Mouse (Mus musculus) hindlimb bud, embryonic 11.5 days (tissue): Measurements from ENCODE around the gene Pias3.
"Not testable (repeated sequence)": the region's sequence is repeated elsewhere in the genome, so short reads cannot be mapped to it uniquely, and the experiment has no call there.

Experiments
- DNase-seq: peaks from one replicate; pipeline ENCODE4 v3.0.0-alpha.2; 2012; ENCODE audit warnings: low read depth, low spot score; ENCODE audit errors: extremely low spot score

Pias3 gene

GRCm38 (mm10) chr3:96727828-96728633 lies 31.8 kb downstream of the Pias3 start:
- no peak for DNase-seq

DNA sequence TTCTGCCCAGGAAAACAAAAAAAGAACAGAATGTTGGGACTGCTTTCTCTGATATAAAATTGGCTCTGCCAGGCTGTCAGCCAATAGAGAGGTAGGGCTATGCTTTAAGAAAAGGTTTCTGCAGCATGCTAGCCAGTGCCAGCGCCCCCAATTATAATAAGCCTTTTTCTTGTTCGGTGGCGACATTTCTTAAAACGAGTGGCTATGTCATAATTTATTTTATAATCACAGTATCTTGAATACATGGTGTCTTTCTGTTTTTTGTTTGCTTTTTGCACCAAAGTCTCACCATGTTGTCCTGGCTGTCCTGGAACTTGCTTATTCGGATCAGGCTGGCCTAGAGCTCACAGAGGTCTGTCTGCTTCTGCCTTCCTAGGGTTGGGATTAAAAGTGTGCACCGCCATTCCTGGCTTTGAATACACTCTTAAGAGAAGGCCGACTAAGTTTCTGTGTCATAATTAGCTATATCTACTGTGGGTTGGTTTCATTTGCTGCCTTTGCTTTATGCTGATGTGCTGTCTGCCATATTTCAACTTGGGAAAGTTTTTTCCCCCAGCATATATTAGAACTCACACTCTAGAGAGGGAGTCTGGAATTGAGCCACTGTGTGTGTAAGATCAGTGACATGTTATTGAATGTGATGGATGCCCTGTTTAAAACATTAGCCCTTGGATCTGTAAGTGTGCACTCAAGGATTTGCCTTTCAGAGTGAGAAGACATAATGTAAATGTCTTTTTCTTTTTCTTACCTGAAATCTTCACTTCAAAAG lies 32.6 kb downstream of the Pias3 start:
- DNase-seq = no peak

- no peak for DNase-seq
Measured at GRCm38 (mm10) chr3:96729403-96729784, 33.2 kb downstream of the Pias3 start.

DNA sequence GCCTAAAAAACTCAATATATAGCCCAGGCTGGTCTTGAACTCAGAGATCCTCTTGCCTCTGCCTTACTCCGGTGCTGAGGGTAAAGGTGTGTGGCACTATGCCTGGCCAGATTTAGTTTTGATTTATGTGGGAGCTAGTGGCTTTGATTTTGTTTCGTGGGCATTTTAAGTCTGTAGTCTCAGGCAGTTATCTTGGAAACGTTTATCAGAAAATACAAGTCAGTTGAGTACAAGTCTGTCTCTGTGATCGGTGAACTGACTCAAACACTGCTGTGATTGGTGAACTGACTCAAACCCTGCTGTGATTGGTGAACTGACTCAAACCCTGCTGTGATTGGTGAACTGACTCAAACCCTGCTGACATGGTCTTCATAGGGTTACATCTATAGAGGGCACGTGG lies 34.6 kb downstream of the Pias3 start:
- no peak for DNase-seq

- DNase-seq = no peak
Measured at GRCm38 (mm10) chr3:96733984-96734383, 37.8 kb downstream of the Pias3 start.

DNA sequence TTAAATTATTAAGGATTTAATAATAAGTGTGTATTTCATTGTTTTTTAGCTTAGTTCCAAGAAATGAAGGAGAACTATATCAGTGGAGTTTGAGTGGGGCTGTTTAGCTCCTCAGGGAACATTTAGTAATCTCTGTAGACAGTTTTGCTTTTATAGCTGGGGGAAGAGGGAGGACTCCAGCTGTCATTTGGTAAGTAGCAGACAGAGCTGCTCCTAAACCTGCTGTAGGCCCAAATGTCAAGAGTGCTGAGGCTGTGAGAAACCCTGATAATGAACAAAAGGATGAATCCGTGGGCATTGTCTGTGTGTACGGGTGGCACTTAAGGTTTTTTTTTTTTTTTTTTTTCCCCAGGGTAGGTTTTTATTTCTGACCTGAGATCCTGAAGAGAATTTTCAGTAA lies 39.0 kb downstream of the Pias3 start:
- DNase-seq = no peak

- DNase-seq = no peak
Measured at GRCm38 (mm10) chr3:96737013-96737740, 41.0 kb downstream of the Pias3 start.

DNA sequence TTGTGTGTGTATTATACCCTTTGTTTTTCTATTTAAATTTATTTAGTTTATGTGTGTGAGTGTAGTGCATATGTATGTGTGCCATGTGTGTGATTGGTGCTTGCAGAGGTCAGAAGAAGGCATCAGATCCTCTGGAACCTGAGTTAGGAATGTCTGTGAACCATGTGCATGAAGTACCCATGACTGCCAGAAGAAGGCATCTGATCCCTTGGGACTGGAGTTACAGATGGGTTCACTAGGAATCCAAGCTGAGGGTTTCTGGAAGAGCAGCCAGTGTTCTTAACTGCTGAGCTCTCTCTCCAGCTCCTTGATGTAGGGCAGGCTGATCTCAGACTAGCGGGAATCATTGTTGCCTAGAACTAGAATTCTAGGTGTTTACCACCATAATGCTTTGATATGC lies 41.8 kb downstream of the Pias3 start:
- no peak for DNase-seq

DNA sequence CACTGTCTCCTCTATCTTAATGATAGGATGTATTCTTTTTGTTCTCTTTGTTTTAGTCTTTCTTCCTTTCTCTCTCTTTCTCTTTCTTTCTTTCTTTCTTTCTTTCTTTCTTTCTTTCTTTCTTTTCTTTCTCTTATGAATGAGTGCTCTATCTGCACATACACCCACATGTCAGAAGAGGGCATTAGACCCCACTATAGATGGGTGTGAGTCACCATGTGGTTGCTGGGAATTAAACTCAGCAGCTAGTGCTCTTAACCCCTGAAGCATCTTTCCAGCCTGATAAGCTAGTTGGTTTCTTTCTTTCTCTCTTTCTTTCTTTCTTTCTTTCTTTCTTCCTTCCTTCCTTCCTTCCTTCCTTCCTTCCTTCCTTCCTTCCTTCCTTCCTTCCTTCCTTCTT lies 44.1 kb downstream of the Pias3 start:
- DNase-seq = not testable (repeated sequence)

- no peak for DNase-seq
Measured at GRCm38 (mm10) chr3:96744348-96744747, 48.2 kb downstream of the Pias3 start.

DNA sequence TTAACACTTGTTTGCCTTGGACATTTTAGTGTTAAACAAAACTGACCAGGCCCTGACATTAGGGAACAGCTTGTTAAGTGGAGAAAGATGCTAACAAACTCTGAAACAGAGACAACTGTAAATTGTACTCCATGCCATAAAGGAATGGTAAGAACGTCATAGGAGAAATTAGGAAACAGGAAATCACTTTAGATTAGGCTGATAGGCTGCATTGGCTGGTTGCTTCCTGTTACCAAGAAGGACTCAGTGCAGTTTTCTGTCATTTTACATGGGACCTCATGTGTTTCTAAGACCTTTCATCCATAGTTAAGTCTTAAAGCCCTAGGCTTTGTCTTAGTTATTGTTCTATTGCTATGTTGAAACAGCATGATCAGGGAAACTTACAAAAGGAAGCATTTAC lies 50.6 kb downstream of the Pias3 start:
- no peak for DNase-seq
